Mouse (Mus musculus): ENCODE data around the gene Rab26. TPM values are rescaled to one million over a fixed set of nuclear protein-coding genes. Genes with fewer than 3 reads are reported as not detected.

Rab26 gene
- polyA plus RNA-seq, 1 experiment from 2014 or later, result 4.3 TPM

GRCm38 (mm10) chr17:24507129-24507664 lies 26.8 kb downstream of the Rab26 start:
- H3K27ac ChIP-seq (replicated peaks), result no peak overlapping the region
- H3K9ac ChIP-seq, result no peak overlapping the region
- H3K4me1 ChIP-seq, result peaks cover 19% of the 10 kb centered on the region
- 46% methylated on average over 19 of the region's 19 CpGs for WGBS
- peaks cover 40% of the 10 kb centered on the region for H3K36me3 ChIP-seq
- H3K4me2 ChIP-seq (replicated peaks), result no peak overlapping the region
- no peaks in the 10 kb centered on the region for H3K9me3 ChIP-seq (replicated peaks)
- 0 out of 2 replicates have a peak, but pooled peaks have one; percentile 1 for ATAC-seq (ENCODE audit: insufficient number of reproducible peaks, low FRiP score, low TSS enrichment, low read depth)
- H3K27me3 ChIP-seq, result no peaks in the 10 kb centered on the region
- no peak overlapping the region for H3K4me3 ChIP-seq (replicated peaks)

- H3K4me1 ChIP-seq, result peaks cover 19% of the 10 kb centered on the region
- peak overlapping the region; percentile 19; the same call in 1 of the 2 replicates for H3K4me2 ChIP-seq (replicated peaks)
- H3K27ac ChIP-seq (replicated peaks), result no peak overlapping the region
- H3K9ac ChIP-seq, result no peak overlapping the region
- peaks cover 33% of the 10 kb centered on the region for H3K36me3 ChIP-seq
- H3K4me3 ChIP-seq (replicated peaks), result no peak overlapping the region; the same call in 1 of the 2 replicates
- H3K27me3 ChIP-seq, result no peaks in the 10 kb centered on the region
- no peaks in the 10 kb centered on the region for H3K9me3 ChIP-seq (replicated peaks)
- no peak for ATAC-seq (ENCODE audit: insufficient number of reproducible peaks, low FRiP score, low TSS enrichment, low read depth)
- WGBS, result 28% methylated on average over 36 of the region's 36 CpGs
Measured at GRCm38 (mm10) chr17:24506332-24507070, 27.5 kb downstream of the Rab26 start.

DNA sequence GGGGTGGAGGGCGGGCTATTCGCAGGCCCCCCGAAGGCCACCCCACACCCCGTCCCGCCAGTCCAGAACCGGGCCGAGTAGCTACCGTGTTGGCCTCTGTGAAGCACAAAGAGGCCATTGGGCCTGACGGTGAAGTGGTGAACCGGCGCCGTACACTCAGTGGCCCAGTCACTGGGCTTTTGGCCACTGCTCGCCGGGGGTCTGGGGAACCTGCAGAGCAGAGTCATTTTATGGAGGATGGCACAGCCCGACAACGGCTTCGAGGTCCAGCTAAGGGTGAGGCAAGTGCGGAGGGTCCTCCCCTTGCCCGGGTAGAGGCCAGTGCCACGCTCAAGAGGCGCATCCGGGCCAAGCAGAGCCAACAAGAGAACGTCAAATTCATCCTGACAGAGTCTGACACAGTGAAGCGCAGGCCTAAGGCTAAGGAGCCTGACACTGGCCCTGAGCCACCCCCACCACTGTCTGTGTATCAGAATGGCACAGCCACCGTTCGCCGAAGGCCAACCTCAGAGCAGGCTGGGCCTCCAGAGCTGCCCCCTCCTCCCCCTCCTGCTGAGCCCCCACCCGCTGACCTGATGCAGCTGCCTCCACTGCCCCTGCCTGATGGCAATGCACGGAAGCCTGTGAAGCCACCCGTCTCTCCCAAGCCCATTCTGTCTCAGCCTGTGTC lies 28.6 kb downstream of the Rab26 start:
- ATAC-seq (ENCODE audit: insufficient number of reproducible peaks, low FRiP score, low TSS enrichment, low read depth), result no peak
- no peak overlapping the region for H3K9ac ChIP-seq
- H3K27ac ChIP-seq (replicated peaks), result no peak overlapping the region
- no peaks in the 10 kb centered on the region for H3K27me3 ChIP-seq
- H3K4me2 ChIP-seq (replicated peaks), result no peak overlapping the region
- H3K9me3 ChIP-seq (replicated peaks), result no peaks in the 10 kb centered on the region
- H3K4me1 ChIP-seq, result peaks cover 19% of the 10 kb centered on the region
- 90% methylated on average over 30 of the region's 30 CpGs for WGBS
- peaks cover 23% of the 10 kb centered on the region for H3K36me3 ChIP-seq
- H3K4me3 ChIP-seq (replicated peaks), result no peak overlapping the region

GRCm38 (mm10) chr17:24504085-24504484 lies 29.9 kb downstream of the Rab26 start:
- H3K27ac ChIP-seq (replicated peaks), result no peak overlapping the region
- no peak overlapping the region for H3K9ac ChIP-seq
- H3K9me3 ChIP-seq (replicated peaks), result no peaks in the 10 kb centered on the region
- peaks cover 10% of the 10 kb centered on the region for H3K36me3 ChIP-seq
- ATAC-seq (ENCODE audit: insufficient number of reproducible peaks, low FRiP score, low TSS enrichment, low read depth), result no peak
- WGBS, result 92% methylated on average over 10 of the region's 10 CpGs
- no peak overlapping the region for H3K4me3 ChIP-seq (replicated peaks)
- H3K4me2 ChIP-seq (replicated peaks), result no peak overlapping the region
- no peaks in the 10 kb centered on the region for H3K27me3 ChIP-seq
- peaks cover 19% of the 10 kb centered on the region for H3K4me1 ChIP-seq

DNA sequence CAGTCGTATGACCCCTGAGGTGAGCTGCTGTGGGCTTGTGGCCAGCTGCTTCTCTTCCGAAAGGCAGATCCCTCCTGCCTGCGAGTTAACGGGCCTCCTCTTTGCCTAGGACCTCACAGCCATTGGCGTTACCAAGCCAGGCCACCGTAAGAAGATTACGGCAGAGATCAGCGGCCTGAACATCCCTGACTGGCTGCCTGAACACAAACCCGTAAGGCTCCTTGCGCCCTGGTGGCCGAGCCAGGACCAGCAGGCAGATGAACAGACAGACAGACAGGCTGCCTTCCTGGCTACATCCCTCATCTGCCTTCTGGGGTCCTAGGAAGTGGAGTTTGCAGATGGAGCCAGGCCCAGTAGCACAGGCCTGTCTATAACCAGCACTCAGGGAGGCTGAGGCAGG lies 31.8 kb downstream of the Rab26 start:
- Histone ChIP-seq H3K27me3 (no peaks in the 10 kb centered on the region), H3K27ac (replicated peaks) (no peak overlapping the region), H3K4me3 (replicated peaks) (no peak overlapping the region), H3K9me3 (replicated peaks) (no peaks in the 10 kb centered on the region), H3K36me3 (0 out of 2 replicates have a peak, but pooled peaks cover 4% of the 10 kb centered on the region), H3K9ac (no peak overlapping the region), H3K4me2 (replicated peaks) (no peak overlapping the region), H3K4me1 (peaks cover 12% of the 10 kb centered on the region)
- no peak for ATAC-seq (ENCODE audit: insufficient number of reproducible peaks, low FRiP score, low TSS enrichment, low read depth)
- WGBS, result 50% methylated on average over 11 of the region's 11 CpGs

GRCm38 (mm10) chr17:24496026-24496425 lies 38.0 kb downstream of the Rab26 start:
- Histone ChIP-seq H3K4me1 (no peaks in the 10 kb centered on the region), H3K4me2 (replicated peaks) (no peak overlapping the region), H3K9ac (no peak overlapping the region), H3K9me3 (replicated peaks) (no peaks in the 10 kb centered on the region), H3K27ac (replicated peaks) (no peak overlapping the region), H3K27me3 (no peaks in the 10 kb centered on the region), H3K4me3 (replicated peaks) (no peak overlapping the region), H3K36me3 (no peaks in the 10 kb centered on the region)
- 82% methylated on average over 1 of the region's 1 CpGs for WGBS
- no peak for ATAC-seq (ENCODE audit: insufficient number of reproducible peaks, low FRiP score, low TSS enrichment, low read depth)

DNA sequence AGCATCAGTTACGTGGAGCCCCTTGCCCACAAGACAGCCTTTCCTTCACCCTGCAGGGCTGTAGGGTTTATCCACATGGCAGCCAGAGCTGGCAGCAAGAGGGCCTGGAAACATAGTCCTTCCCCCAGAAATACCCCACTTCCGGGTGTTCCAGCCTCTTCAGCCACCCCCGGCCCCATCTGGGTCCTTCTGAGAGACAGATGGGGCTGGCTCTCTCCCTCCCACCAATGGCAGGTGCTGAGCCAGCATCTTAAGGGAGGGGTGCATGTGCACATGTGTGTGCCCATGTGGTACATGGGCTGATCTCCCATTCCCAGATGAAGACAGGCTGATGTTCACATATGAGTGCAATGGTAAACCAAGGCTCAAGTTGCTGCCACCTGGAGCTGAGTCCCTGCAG lies 38.6 kb downstream of the Rab26 start:
- no peaks in the 10 kb centered on the region for H3K4me1 ChIP-seq
- no peak overlapping the region for H3K9ac ChIP-seq
- H3K27me3 ChIP-seq, result no peaks in the 10 kb centered on the region
- WGBS, result 62% methylated on average over 3 of the region's 3 CpGs
- H3K36me3 ChIP-seq, result no peaks in the 10 kb centered on the region
- H3K9me3 ChIP-seq (replicated peaks), result no peaks in the 10 kb centered on the region
- ATAC-seq (ENCODE audit: insufficient number of reproducible peaks, low FRiP score, low TSS enrichment, low read depth), result no peak
- H3K4me3 ChIP-seq (replicated peaks), result no peak overlapping the region
- no peak overlapping the region for H3K27ac ChIP-seq (replicated peaks)
- no peak overlapping the region for H3K4me2 ChIP-seq (replicated peaks)

DNA sequence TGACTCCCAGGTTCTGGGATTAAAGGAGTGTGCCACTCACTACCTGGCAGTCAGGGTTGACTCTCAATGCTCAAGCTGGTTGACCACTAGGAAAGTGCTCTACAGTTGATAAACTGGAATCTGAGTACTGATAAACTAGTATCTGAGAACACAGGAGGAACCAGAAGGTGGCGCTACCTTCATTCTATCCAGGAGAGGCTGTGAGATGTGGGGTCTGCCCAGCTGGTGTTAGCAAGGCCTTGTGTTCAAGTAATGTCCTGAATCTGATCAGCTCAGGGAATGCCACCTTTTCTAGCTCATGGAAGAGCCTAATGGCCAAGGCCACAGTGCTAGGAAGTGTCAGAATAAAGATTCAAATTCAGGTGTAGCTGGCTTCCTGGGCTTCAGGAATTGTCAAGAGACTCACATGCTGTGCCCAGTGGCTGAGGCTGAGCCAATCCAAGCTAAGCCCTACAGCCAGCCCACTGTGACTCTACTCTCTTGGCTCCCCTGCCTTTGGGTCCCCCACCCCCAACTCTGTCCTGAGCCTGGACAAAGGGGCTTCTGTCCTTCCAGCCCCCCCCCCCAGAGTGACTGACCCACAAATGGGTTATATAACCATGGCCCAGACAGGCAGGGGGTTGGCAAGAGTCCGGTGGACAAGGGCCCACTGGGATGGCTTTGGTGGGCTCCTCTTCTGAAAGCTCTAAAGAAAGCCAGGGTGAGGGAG lies 39.2 kb downstream of the Rab26 start:
- 39% methylated on average over 2 of the region's 2 CpGs for WGBS
- peaks cover 6% of the 10 kb centered on the region for H3K27me3 ChIP-seq
- H3K9ac ChIP-seq, result no peak overlapping the region
- H3K4me2 ChIP-seq (replicated peaks), result no peak overlapping the region
- no peaks in the 10 kb centered on the region for H3K9me3 ChIP-seq (replicated peaks)
- no peaks in the 10 kb centered on the region for H3K36me3 ChIP-seq
- ATAC-seq (ENCODE audit: insufficient number of reproducible peaks, low FRiP score, low TSS enrichment, low read depth), result no peak
- no peaks in the 10 kb centered on the region for H3K4me1 ChIP-seq
- no peak overlapping the region for H3K27ac ChIP-seq (replicated peaks)
- no peak overlapping the region for H3K4me3 ChIP-seq (replicated peaks)

DNA sequence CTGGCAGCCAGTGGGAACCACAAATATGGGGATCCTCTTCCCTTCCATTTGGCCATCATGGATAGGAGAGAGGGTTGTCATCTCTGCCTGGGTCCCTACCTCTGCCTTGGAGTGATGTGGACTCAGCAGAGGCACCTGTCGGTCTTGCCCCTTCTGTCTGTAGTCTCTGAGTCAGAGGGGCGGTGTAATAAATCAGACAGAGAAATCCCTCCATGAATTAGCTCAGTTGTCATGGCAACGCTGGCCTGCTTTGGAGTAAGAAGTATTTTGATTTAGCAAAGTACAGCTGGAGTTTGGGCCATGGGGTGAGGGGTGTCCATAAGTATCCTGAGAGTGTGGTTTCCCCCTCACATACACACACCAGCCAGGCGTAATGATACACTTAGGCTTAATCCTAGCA lies 43.6 kb downstream of the Rab26 start:
- no peak overlapping the region for H3K4me2 ChIP-seq (replicated peaks)
- no peak overlapping the region for H3K9ac ChIP-seq
- 78% methylated on average over 4 of the region's 4 CpGs for WGBS
- ATAC-seq (ENCODE audit: insufficient number of reproducible peaks, low FRiP score, low TSS enrichment, low read depth), result no peak
- H3K4me1 ChIP-seq, result peaks cover 20% of the 10 kb centered on the region
- no peak overlapping the region for H3K27ac ChIP-seq (replicated peaks)
- no peaks in the 10 kb centered on the region for H3K9me3 ChIP-seq (replicated peaks)
- peaks cover 23% of the 10 kb centered on the region for H3K27me3 ChIP-seq
- no peaks in the 10 kb centered on the region for H3K36me3 ChIP-seq
- H3K4me3 ChIP-seq (replicated peaks), result no peak overlapping the region

- no peak overlapping the region for H3K27ac ChIP-seq (replicated peaks)
Measured at GRCm38 (mm10) chr17:24489265-24490030, 44.6 kb downstream of the Rab26 start.

More at GRCm38 (mm10) chr17:24489265-24490030, 44.6 kb downstream of the Rab26 start:
- Histone ChIP-seq H3K9ac (peak overlapping the region; percentile 68), H3K9me3 (replicated peaks) (no peaks in the 10 kb centered on the region), H3K4me2 (replicated peaks) (peak overlapping the region; percentile 98), H3K4me3 (replicated peaks) (peak overlapping the region; percentile 68), H3K4me1 (peaks cover 22% of the 10 kb centered on the region), H3K27me3 (peaks cover 23% of the 10 kb centered on the region), H3K36me3 (no peaks in the 10 kb centered on the region)
- no peak for ATAC-seq (ENCODE audit: insufficient number of reproducible peaks, low FRiP score, low TSS enrichment, low read depth)
- 21% methylated on average over 19 of the region's 19 CpGs for WGBS
